Mouse (Mus musculus) cerebellum, adult 11 months (tissue): Measurements from ENCODE around the gene Lrfn4.

Source experiments
- DNase-seq: peaks from one replicate; pipeline ENCODE4 v3.0.0; 2022

Gene Lrfn4

DNA sequence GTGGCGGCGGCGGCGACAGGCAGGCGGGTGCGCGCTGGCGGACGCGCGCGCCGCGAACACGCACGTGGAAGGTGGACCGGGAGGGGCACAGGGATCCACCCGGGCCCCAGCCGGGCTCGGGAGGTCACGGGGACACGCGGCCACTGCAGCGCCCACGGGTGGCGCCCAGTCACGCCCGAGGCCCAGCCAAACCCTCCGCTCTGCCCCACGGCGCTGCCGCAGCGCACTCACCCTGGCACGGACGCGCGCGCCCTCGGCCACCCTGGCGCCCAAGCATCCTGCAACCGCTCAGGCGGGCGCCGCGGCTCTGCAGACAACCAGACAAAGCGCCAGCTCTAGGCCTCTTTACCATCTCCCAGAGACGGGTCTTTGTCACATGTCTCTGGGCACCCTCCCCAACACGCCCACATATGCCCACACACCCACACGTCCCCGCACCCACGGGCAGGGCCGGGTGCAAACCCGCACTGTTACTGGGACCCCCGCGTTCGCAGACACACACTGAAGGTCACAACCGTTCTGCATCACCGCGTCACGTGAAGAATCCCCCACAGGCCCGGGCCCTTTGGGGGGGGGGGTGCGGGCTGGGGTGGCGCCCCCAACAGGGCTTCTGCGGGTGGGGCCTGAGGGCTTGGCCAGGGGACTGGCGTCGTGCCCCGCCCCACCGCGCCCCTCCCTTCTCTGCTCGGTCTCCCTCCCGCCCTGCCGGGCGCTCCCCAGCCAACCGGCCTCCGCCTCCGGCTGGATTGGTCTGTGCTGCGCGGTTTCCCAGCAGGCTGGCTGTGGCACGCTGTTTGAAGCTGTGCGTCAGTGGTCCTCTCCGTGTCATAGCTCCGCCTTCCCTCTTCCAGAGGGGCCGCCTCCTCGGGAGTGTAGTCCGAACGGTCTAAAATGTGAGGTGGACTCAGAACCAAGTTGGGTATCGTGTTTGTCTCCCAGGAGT, at the start of gene Lrfn4:
Gene Lrfn4, minus strand, starts transcription at position 517 of the 943 bp plus-strand sequence.
- DNase-seq, result peak; percentile 84

- DNase-seq, result peak; percentile 9
Measured at GRCm38 (mm10) chr19:4658156-4658555, 42.7 kb upstream of the Lrfn4 start.

GRCm38 (mm10) chr19:4646917-4647492, 31.5 kb upstream of the Lrfn4 start:
- DNase-seq, result no peak

DNA sequence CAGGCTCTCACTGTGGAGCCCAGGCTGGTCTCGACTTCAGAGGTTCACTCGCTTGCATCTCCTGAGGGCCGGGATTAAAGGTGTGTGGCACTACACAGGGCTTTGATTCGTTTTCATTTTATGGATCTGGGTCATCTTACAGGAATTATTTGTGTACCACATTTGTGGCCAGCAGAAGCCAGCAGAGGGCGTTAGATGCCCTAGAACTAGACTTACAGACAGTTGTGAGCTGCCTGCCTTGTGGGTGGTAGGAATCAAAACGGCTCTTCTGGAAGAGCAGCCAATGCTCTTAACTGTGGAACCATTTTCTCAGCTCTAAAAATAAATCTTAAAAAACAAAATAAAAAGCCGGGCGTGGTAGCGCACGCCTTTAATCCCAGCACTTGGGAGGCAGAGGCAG, 28.8 kb upstream of the Lrfn4 start:
- peak; percentile 56 for DNase-seq

GRCm38 (mm10) chr19:4635986-4636385, 20.5 kb upstream of the Lrfn4 start:
- no peak for DNase-seq

GRCm38 (mm10) chr19:4628819-4629218, 13.4 kb upstream of the Lrfn4 start:
- peak; percentile 75 for DNase-seq

GRCm38 (mm10) chr19:4625829-4626535, 10.5 kb upstream of the Lrfn4 start:
- no peak for DNase-seq

DNA sequence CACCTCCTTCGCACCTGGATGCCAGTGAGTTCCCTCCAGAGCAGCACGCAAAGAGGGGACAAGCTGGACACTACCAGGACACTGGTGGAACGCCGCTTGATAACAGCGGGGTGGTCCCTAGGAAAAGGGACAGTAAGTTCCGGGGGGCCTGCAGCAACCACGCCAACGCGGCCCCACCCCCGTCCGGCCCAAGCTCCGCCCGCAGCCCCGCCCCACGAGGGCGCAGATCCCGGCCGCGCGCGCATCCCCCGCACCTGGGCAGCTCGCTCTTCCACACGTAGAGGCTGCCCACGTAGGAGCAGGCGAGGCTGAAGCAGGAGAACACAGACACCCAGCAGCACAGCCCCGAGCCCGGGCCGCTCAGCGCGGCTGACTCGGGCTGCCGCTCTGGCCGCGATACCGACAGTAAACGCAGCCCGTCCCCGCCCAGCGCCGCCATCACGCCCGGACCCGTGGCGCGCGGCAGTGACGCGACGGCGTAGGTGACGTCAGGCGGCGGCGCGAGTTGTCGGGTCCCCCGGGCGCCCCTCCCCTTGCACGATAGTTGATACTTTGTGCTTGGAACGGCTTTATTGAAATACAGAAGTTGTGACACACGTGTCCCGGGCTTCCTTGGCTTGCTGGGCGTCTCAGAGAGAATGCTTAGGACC, 9.8 kb upstream of the Lrfn4 start, which contains the start of gene Rce1:
Gene Rce1, minus strand, starts transcription at position 463 of the 650 bp plus-strand sequence.
- peak; percentile 86 for DNase-seq

DNA sequence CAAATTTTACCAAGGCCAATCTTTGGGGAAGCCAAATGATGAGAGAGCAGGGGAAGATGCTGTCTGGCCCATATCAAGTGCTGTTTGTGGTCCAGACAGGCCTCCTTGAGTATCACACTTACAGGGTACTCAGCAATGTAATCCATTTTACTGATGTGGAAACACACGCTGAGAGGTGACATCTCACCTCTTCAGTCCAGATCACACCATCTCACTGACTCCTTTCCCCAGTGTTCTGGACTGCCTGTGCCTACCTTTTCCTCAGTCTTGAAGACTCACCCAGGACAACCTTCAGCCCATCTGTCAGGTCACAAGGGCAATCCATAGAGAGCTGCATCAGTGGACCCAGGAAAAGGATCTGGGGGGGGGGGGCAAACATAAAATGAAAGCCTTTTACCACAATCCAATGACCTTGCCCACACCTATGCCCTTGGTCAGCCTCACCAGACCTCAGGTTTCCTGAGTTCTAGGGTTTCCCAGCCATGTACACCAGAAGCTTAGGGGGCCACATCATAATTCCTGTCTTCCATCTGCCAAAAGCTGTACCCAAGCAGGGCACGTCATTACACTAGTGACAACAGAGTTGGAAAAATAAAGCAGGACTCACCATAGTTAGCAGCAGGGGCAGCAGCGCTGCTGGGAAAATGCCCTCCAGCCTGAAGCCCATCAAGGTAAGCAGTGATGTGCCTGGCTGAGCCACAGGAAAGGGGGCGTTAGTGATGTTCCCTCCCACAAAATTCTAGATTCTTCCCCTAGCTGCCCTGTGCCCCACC, 9.1 kb upstream of the Lrfn4 start:
- no peak for DNase-seq

DNA sequence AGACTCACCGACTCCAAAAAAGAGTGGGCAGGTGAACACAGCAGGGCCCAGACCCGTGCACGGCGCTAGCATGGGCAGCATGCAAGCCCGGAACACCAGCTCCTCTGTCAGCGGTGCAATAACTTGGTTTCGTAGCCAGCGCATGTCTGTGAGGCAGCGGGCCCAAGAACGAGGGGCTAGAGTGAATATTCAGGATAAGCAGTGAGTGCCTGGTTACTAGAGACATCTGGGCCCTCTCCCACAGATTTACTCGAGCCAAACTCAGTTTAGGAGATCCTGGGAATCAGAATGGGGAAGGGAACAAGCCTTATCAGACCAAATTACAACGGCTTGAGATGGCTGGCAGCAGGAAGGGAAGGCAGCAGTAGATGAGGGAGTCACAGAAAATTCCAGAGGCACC, 8.5 kb upstream of the Lrfn4 start:
- DNase-seq, result no peak

DNA sequence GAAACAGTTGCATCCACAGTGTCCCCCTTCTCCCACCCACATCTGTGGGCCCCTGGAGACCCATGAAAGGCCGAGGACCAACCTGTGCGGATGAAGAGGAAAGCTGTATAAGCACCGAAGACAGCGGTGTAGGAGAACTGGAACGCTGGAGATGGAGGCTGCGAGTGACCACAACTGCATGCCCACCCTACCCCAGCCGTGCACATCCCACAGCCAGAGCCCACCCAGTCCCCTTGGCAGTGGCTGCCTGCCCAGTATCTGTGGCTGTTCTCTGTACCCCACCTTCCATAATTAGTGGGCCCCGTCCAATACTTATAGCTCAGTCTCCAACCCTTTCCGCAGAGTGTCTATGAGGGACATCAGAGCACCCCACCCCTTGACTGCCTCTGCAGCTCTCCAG, 8.0 kb upstream of the Lrfn4 start:
- DNase-seq, result no peak

DNA sequence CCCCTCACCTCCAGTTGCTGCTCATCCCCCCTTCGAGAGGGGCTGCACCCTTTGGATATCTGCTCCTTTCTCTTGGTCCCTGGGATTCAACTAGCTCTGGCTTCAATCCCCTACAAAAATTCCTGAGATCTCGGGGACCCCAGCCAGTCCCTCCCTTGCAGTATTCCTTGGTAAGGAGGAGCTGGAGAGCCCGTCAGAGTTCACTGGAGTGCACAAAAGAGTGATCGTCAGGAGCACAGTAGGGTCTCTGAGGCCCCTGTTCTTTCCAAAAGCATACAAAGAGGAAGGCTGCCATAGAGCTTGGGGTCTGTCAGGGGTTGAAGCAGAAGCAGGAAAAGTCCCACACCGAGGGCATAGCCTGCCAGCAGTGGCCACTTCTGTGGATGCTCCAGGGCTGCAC, 7.3 kb upstream of the Lrfn4 start:
- no peak for DNase-seq

- no peak for DNase-seq
Measured at GRCm38 (mm10) chr19:4620721-4621120, 5.3 kb upstream of the Lrfn4 start.

GRCm38 (mm10) chr19:4619461-4619860, 4.0 kb upstream of the Lrfn4 start:
- no peak for DNase-seq

- DNase-seq, result no peak
Measured at GRCm38 (mm10) chr19:4618183-4618582, 2.7 kb upstream of the Lrfn4 start.

- DNase-seq, result no peak
Measured at GRCm38 (mm10) chr19:4616546-4616945, 1.1 kb upstream of the Lrfn4 start.

DNA sequence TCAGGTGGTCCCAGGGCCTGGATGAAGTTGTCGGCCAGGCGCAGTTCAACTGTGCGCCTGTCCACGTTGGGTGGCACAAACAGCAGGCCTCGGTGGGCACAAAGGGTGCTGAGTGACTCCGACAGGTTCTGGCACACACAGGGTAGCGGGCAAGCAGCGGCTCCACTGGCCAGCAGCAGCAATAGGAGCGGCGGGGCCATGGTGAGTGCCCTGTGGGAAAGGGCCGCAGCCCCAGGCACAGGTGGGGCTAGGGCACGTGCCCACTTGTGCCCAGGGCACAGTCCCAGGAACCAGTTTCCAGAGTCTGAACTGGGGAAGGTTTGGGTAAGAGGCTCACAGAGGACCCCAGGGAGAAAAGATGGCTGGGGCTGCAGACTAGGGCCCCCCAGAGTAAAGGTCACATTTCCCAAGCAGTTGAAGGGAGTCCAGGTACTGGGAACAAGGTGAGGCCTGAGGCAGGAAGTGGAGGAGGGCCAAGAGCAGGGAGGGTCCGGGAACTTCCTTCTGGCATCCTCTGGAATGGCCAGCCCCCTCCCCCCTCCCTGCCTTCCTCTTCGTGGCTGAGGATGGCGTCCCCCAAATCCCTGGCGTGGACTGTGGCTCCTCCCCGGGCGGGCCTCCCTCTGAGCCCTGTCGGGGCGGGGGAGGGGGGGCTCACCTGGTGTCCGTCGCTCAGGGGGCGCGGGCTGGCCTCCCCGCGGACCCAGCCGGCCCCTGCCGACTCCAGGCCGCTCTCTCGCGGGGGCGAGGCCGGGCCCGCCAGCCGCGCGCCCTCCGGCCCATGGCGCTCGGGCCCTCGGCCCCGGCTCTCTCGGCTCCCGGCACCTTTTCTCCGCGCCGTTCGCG, 939 bp downstream of the Lrfn4 start:
- DNase-seq, result no peak

DNA sequence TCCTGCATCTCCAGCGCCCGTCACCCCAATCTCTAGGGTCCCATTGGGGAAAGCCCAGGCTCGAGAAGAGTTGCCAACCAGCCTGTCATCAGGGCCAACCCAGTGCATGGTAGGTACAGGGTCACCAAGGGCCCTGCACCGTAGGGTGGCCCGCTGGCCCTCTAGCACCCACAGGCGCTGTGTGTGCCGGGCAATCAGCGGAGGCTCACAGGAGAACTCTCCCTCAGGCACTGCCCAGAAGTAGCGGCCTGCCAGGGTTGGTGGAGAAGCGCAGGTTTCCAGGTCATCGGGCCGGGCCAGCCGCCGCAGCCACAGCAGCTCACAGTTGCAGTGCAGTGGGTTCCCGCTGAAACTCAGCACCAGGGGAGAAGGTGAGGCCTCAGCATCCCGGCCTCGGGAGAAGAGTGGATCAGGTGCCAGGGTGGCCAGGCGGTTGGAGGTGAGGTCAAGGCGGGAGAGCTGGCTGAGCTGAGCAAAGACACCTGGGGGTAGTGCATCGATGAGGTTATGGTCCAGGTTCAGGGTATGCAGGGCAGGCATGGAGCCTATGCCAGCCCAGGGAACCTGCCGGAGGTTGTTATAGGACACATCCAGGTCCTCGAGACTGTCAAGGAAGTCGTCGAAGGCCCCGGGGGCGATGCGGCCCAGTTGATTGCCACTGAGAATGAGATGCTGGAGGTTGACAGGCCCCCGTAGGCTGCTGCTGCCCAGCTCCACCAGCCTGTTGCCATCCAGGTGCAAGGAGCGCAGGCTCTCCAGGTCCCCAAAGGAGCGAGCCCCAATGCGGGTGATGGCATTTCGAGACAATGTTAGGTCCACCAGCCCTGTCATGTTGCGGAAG, 1.8 kb downstream of the Lrfn4 start:
- no peak for DNase-seq

DNA sequence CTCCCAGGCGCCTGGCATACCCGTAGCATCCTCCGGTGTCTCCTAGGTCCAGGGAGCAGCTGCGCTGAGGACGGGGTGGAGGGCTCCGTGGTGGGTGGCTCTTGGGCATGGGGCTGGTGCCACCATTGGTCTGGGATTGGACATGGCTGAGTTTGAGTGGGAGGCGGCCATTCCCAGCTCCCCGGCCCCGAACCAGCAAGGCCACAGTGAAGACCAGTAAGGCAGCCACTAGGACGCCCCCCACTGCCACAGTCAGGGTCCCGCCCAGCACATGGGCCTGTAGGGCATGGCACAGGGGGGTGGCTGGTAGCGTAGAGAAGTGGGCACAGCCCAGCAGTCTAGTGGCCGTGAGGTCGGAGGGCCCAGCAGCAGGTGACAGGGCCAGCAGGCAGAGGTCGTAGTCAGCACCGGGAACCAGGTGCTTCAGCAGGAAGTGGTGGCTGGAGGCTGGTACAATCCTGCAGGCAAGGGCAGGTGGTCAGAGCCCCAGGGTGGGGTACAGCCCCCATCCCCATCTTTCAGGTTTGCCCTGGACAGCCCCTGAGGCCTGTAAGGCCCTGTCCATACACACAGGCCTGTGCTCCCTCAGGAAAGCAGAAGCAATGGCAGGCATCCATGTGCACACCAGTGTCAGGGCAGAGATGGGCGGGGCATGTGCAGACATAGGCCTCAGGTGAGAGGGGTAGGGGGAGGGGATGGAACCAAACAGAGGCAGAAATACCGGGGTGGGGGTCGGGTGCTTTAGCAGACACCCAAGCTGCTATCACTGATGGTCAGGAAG, 3.1 kb downstream of the Lrfn4 start:
- no peak for DNase-seq

DNA sequence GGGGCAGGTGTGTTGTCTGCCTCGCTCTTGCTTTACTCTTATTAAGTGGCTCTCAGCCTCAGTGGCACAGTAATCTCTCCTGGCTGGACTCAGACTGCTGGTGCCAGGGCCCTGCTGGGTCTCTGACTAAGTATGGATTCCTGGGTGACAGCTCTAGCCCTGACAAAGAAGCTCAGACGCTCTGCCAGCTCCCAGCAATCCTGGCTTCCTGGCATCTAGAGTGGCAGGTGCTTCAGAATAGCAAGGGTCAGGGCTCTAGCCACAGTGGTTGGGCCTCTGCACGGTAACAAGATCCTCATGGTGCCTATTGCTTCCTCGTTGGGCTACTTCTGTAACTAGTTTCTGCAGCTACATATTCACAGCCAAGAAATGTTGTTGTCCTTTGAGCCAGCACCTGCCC, 5.4 kb downstream of the Lrfn4 start:
- DNase-seq, result no peak
